Mouse (Mus musculus) adrenal gland, adult 8-10 months (tissue): ENCODE measurements at regions not wholly inside any gene's neighbourhood (a gene's known extent, or its start where the extent isn't known, plus 50 kb on each side); places are given as distances from the start of the nearest gene placed in this dataset.

Source experiments
- DNase-seq: peaks from one replicate; pipeline ENCODE4 v3.0.0; 2022

DNA sequence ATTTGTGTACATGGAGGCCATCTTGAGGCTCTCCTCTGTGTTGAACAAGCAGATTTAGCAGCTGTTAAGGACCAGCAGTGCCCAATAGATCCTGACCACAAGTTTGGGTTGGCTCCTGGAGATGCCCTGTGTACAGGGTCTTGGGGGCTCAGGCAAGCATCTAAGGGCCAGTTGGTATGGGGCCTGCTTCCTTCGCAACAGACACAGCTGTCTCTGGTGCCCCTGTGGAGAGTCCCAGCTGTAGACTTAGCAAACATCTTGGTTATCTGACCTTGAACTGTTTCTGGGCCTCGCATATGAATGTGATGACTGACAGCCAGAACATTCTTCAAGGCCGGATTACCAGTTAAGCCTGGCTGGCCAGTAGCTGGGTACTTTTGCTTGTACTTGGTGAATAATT, 135.4 kb upstream of the Runx1 start:
- no peak for DNase-seq

DNA sequence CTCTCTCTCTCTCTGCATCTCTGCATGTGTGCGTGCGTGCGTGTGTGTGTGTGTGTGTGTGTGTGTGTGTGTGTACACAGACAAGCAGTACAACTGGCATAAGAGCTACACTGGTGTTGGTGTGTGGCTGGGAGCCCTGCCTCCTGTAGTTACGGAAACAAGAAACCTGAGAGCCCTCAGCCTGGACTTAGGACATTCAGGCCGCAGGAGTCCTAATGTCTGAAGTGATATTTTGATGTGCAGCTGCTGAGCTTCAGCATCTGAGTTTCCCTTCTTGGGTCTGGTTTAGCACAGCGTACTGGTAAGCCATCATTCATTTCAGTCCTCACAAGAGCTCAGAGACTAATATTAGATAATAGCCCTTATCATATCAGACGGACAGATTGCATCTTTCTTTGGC, 134.8 kb upstream of the Runx1 start:
- DNase-seq: no peak

DNA sequence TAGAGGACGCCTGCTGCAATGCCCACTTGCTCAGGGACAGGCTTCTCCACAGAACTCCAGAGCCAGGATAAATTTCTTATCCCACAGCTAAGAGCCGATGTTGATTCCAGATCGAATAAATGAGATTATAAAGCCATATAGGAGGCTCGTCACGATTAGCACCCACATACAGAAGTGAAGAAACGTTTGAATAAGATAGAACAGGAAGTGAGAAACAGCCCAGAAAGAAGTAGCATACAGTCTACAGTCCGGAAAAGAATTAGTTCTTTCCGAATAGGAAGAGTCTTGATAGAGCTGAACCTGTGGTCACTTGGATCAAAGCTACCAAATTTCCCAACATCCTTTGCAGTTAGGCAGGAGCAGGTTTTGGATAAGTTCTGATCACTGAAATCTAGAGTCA, 133.0 kb upstream of the Runx1 start:
- DNase-seq: no peak

GRCm38 (mm10) chr16:92958146-92958545, 132.2 kb upstream of the Runx1 start:
- DNase-seq: no peak

DNA sequence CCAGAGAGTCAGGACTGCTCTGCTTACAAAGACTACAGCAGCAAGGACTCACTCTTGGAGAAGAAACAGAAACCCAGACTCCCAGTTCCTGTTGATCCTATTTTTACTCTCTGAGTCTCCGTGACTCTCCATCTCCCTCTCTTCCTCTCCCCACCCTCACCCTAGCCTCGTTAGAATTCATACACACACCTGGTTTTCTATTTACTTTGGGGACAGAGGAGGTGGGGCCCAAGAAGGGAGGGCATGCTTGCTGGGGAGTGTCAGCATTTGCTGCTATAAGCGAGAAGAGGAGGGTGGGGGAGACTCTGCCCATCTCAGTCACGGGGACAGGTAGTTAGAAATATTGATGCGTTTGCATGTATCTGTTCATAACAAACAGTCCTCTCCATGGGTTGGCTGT, 129.6 kb upstream of the Runx1 start:
- no peak for DNase-seq

GRCm38 (mm10) chr16:92955087-92955486, 129.1 kb upstream of the Runx1 start:
- DNase-seq: no peak

DNA sequence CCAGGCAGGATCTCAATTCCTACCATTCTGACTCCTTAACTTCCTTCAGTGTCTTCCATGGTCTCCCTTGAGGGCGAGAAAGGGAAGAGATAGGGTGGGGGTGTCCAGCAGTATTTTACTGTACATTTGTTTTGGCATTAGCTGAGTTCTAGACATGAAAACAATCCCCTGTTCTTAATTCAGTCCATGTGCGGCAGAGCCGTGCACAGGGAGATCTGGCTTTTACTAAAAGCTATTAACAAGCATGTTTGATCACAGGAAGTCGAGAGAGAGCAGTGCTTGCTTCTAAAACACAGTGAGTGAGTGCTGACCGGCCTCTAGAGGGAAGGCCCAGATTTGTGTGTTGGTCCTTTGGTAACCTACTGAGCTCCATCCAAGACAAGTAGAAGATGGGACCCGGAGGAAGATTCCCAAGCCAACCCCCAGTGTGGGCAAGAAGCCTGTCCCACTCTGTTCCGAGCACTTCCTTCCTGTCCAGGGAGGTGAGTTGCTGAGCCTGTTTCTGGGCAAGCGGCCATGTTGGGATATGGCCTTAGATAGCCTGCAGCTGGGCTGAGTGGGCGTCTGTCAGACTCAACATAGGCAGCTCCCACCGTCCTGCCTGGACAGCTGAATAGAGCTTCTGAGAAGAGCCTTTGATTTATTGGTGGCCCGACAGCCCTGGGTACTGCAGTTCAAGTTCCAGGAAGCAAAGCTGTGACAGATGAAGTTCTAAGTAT, 128.1 kb upstream of the Runx1 start:
- DNase-seq: peak; percentile 42

- DNase-seq: no peak
These were observed 126.6 kb upstream of the Runx1 start for GRCm38 (mm10) chr16:92952336-92953097.

- no peak for DNase-seq
These were observed 125.6 kb upstream of the Runx1 start for GRCm38 (mm10) chr16:92951516-92951915.

- peak; percentile 62 for DNase-seq
These were observed 122.5 kb upstream of the Runx1 start for GRCm38 (mm10) chr16:92948494-92948893.

- no peak for DNase-seq
These were observed 120.6 kb upstream of the Runx1 start for GRCm38 (mm10) chr16:92946554-92946953.

DNA sequence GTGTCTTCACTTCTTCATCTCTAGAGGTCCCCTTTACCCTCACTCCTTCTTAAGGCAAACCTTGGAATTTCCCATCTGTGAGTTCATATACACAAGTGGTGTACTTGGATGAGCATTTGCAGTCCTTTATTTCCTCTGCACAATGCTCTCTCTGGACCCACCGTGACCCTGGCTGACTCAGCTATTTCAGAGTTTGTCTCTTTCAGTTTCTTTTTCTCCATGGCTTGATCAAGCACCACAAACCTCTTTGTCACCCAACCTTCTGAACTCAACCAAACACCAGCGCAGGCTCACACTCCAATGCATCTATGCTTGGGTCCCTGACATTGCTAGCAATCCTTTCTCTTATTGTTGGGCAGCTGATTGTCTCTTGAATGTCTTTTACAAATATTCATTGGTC, 118.0 kb upstream of the Runx1 start:
- no peak for DNase-seq

- DNase-seq: no peak
These were observed 113.7 kb upstream of the Runx1 start for GRCm38 (mm10) chr16:92939618-92940017.

DNA sequence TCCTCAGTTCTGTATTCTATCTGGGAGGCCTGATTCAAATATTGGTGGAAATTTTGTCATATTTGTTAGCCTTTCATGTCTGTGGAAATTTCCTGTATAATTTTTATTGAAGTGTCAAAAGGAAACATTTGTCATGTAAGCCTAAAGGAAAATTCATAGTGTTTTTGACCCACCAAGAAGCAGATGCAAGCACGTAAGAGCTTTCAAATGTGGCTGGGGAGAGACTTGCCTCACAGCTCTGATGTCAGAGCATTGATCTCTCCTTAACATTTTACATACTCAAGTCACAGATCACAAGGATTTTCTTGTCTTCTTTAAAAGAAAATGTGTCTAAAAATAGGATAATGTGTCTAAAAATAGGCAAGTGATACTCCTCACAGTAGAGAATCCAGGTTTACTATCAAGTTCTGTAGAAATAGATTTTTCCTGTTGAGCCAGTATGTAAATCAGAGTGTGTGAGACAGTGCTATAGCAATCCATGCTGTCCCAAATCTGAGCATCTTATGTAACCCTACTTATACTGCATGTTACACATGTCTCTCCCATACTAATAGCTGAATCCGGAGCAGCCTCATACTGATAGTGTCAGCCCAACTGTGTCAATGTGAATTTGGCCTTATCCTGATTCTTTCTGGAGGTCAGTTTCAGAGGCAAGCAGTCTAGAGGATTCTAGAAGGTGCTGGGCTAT, 110.0 kb upstream of the Runx1 start:
- no peak for DNase-seq

- DNase-seq: no peak
These were observed 104.2 kb upstream of the Runx1 start for GRCm38 (mm10) chr16:92930103-92930502.

DNA sequence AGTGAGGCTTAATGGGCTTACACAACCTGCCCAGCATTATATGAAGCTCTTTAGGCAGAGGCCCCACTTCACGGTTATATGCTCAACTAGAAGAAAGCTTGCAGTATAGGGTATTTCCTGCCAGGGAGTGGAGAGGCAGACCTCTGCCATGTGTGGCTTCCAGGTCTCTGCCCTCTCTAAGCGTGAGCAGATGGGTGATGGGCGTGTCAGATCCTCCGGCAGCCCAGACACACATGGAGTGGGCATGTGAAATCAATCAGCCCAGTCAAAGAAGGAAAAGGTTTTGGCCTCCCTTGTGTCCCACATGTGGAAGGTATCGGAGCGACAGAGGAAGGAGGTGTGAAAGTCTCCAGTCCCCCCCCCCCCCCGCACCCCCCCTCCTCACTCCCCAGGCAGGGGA, 102.3 kb upstream of the Runx1 start:
- no peak for DNase-seq

DNA sequence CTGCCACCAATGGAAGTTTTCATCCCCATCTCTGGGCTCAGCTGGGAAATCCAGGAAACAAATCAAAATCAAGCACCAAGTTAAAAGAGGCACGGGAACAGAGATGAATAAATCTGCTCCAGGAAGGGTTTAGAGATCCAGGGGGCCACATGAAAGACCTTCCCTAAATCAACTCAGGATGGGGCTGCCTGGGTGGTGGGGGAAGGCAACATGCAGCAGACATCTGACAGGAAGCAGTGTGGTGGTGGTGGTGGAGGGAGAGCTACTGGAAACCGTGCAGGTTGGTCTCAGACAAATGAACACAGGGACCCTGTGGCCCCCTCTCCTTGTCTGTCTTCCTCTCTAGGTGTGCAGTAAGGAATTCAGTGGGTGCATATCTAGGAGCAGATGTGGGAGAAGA, 101.7 kb upstream of the Runx1 start:
- DNase-seq: no peak

GRCm38 (mm10) chr16:92926853-92927252, 100.9 kb upstream of the Runx1 start:
- DNase-seq: no peak

DNA sequence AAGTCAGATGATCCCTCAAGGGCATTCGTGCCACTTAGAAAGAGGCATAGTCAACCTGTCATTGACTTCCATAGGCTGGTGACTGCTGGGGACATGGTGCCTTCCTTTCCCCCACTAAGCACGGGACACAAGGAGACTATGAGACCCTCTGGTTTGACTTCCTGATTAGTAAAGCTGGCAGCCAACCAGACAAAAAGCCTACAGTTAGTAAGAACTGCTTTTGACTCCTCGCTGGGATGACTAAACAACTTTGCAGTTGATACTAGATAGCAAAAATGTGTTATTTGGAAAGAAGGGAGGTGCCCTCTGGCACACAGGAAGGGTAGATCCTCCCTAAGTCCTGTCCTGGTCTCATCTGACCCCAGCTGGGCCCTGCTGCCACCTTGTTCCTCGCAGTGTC, 95.0 kb upstream of the Runx1 start:
- DNase-seq: no peak

DNA sequence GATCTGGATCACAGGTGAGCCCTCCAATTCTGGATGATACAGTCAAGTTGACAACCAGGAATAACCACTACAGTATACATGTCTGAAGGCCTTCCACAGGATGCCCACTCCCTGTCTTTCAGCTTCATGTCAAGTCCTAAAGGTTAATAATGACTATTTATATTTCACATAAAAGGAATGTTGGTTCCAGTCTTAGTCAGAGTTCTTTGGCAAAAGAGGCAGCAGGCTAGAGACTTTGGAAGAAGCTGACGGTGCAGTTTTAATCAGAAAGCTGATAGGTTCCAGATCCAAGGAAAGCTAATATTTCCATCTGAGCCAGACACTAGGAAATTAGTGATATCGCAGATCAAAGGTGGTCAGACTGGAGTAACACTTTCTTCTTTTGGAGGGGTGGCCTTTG, 91.4 kb upstream of the Runx1 start:
- DNase-seq: no peak

DNA sequence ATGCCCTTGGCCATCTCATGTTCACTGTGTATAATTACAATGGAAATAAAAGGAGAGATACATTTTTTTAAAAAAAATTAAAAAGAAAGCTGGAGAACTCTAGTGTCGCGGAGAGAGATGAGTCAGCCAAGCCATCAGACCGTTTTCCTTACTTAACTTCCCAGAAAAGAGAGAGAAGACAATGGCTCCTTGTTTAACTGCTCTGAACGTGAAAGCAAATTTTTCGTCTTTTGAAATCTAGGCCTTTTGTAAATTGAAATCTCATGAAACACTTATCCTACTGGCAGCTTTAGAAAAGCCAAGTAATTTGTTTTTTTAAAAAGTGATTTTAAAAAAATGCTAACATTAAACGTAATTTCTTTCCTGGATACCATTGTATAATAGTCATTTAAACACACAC, 89.7 kb upstream of the Runx1 start:
- DNase-seq: no peak

- DNase-seq: no peak
These were observed 80.9 kb upstream of the Runx1 start for GRCm38 (mm10) chr16:92906873-92907272.

DNA sequence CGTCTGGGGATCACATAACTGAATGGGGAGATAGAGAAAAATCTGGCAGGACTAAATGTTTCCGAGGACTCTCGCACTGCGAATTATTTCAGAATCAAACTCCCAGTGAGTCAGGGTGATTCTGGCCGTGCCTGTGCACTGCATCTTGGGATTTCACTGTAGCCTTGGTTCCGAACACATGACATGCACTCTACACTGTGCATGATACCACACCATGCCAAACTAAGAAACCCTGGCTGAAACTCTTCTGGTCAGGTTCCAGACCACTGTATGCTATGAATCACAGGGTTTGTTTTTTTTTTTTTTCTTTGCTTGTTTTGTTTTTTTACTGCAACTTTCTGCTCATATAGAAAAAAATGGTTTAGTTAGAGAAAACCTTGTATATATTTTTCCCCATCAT, 79.7 kb upstream of the Runx1 start:
- DNase-seq: no peak
